Mouse (Mus musculus): ENCODE measurements around the gene Nsl1. TPM values are rescaled to one million over a fixed set of nuclear protein-coding genes. Genes with fewer than 3 reads are reported as not detected.

The Nsl1 gene
- polyA plus RNA-seq, 1 experiment from 2014 or later: 2.4 TPM

GRCm38 (mm10) chr1:191065188-191065587, 2.4 kb downstream of the Nsl1 start:
- no peak for ATAC-seq

GRCm38 (mm10) chr1:191068377-191068776, 5.6 kb downstream of the Nsl1 start:
- WGBS: 83% methylated on average over 5 of the region's 5 CpGs

More at GRCm38 (mm10) chr1:191065188-191065587, 2.4 kb downstream of the Nsl1 start:
- 83% methylated on average over 4 of the region's 4 CpGs for WGBS
- no peak overlapping the region for H3K9ac ChIP-seq (ENCODE audit: low read depth, low read length)
- H3K36me3 ChIP-seq (ENCODE audit: control insufficient read depth, insufficient read depth, low read length): no peaks in the 10 kb centered on the region
- H3K4me2 ChIP-seq (ENCODE audit: low read length): no peak overlapping the region
- H3K27ac ChIP-seq (ENCODE audit: low read length): no peak overlapping the region
- peaks cover 15% of the 10 kb centered on the region for H3K4me1 ChIP-seq (ENCODE audit: control insufficient read depth, insufficient read depth, low read length)
- H3K4me3 ChIP-seq (ENCODE audit: low read depth, low read length): no peak overlapping the region
- H3K27me3 ChIP-seq (ENCODE audit: control insufficient read depth, insufficient read depth, low read depth, low read length): no peaks in the 10 kb centered on the region
- H3K9me3 ChIP-seq (replicated peaks; ENCODE audit: control insufficient read depth, low read length, poor library complexity, severe bottlenecking): no peaks in the 10 kb centered on the region

GRCm38 (mm10) chr1:191070259-191070658, 7.4 kb downstream of the Nsl1 start:
- no peaks in the 10 kb centered on the region for H3K4me1 ChIP-seq (ENCODE audit: control insufficient read depth, insufficient read depth, low read length)
- no peaks in the 10 kb centered on the region for H3K27me3 ChIP-seq (ENCODE audit: control insufficient read depth, insufficient read depth, low read depth, low read length)
- WGBS: 84% methylated on average over 4 of the region's 4 CpGs
- no peak overlapping the region for H3K4me3 ChIP-seq (ENCODE audit: low read depth, low read length)
- ATAC-seq: no peak
- no peak overlapping the region for H3K9ac ChIP-seq (ENCODE audit: low read depth, low read length)
- no peak overlapping the region for H3K4me2 ChIP-seq (ENCODE audit: low read length)
- no peaks in the 10 kb centered on the region for H3K36me3 ChIP-seq (ENCODE audit: control insufficient read depth, insufficient read depth, low read length)
- no peaks in the 10 kb centered on the region for H3K9me3 ChIP-seq (replicated peaks; ENCODE audit: control insufficient read depth, low read length, poor library complexity, severe bottlenecking)
- H3K27ac ChIP-seq (ENCODE audit: low read length): no peak overlapping the region

More at GRCm38 (mm10) chr1:191068377-191068776, 5.6 kb downstream of the Nsl1 start:
- no peaks in the 10 kb centered on the region for H3K36me3 ChIP-seq (ENCODE audit: control insufficient read depth, insufficient read depth, low read length)
- peaks cover 5% of the 10 kb centered on the region for H3K4me1 ChIP-seq (ENCODE audit: control insufficient read depth, insufficient read depth, low read length)
- H3K9ac ChIP-seq (ENCODE audit: low read depth, low read length): no peak overlapping the region
- no peak for ATAC-seq
- no peak overlapping the region for H3K4me3 ChIP-seq (ENCODE audit: low read depth, low read length)
- no peak overlapping the region for H3K27ac ChIP-seq (ENCODE audit: low read length)
- no peaks in the 10 kb centered on the region for H3K9me3 ChIP-seq (replicated peaks; ENCODE audit: control insufficient read depth, low read length, poor library complexity, severe bottlenecking)
- H3K4me2 ChIP-seq (ENCODE audit: low read length): no peak overlapping the region
- H3K27me3 ChIP-seq (ENCODE audit: control insufficient read depth, insufficient read depth, low read depth, low read length): no peaks in the 10 kb centered on the region

- no peak for ATAC-seq
- Histone ChIP-seq H3K4me1 (ENCODE audit: control insufficient read depth, insufficient read depth, low read length) (no peaks in the 10 kb centered on the region), H3K4me2 (ENCODE audit: low read length) (no peak overlapping the region), H3K27ac (ENCODE audit: low read length) (no peak overlapping the region), H3K27me3 (ENCODE audit: control insufficient read depth, insufficient read depth, low read depth, low read length) (no peaks in the 10 kb centered on the region), H3K9ac (ENCODE audit: low read depth, low read length) (no peak overlapping the region), H3K4me3 (ENCODE audit: low read depth, low read length) (no peak overlapping the region), H3K9me3 (replicated peaks; ENCODE audit: control insufficient read depth, low read length, poor library complexity, severe bottlenecking) (no peaks in the 10 kb centered on the region), H3K36me3 (ENCODE audit: control insufficient read depth, insufficient read depth, low read length) (no peaks in the 10 kb centered on the region)
- WGBS: 93% methylated on average over 6 of the region's 6 CpGs
Measured at GRCm38 (mm10) chr1:191071613-191072012, 8.8 kb downstream of the Nsl1 start.

GRCm38 (mm10) chr1:191072329-191072913, 9.6 kb downstream of the Nsl1 start:
- 94% methylated on average over 16 of the region's 16 CpGs for WGBS
- no peak overlapping the region for H3K4me3 ChIP-seq (ENCODE audit: low read depth, low read length)
- no peak overlapping the region for H3K27ac ChIP-seq (ENCODE audit: low read length)
- H3K9me3 ChIP-seq (replicated peaks; ENCODE audit: control insufficient read depth, low read length, poor library complexity, severe bottlenecking): no peaks in the 10 kb centered on the region
- H3K9ac ChIP-seq (ENCODE audit: low read depth, low read length): no peak overlapping the region
- no peak overlapping the region for H3K4me2 ChIP-seq (ENCODE audit: low read length)
- H3K4me1 ChIP-seq (ENCODE audit: control insufficient read depth, insufficient read depth, low read length): no peaks in the 10 kb centered on the region
- H3K27me3 ChIP-seq (ENCODE audit: control insufficient read depth, insufficient read depth, low read depth, low read length): no peaks in the 10 kb centered on the region
- no peaks in the 10 kb centered on the region for H3K36me3 ChIP-seq (ENCODE audit: control insufficient read depth, insufficient read depth, low read length)
- no peak for ATAC-seq

- Histone ChIP-seq H3K9ac (ENCODE audit: low read depth, low read length) (no peak overlapping the region), H3K27me3 (ENCODE audit: control insufficient read depth, insufficient read depth, low read depth, low read length) (no peaks in the 10 kb centered on the region), H3K27ac (ENCODE audit: low read length) (no peak overlapping the region), H3K4me3 (ENCODE audit: low read depth, low read length) (no peak overlapping the region), H3K9me3 (replicated peaks; ENCODE audit: control insufficient read depth, low read length, poor library complexity, severe bottlenecking) (no peaks in the 10 kb centered on the region), H3K4me2 (ENCODE audit: low read length) (no peak overlapping the region), H3K4me1 (ENCODE audit: control insufficient read depth, insufficient read depth, low read length) (no peaks in the 10 kb centered on the region), H3K36me3 (ENCODE audit: control insufficient read depth, insufficient read depth, low read length) (no peaks in the 10 kb centered on the region)
- WGBS: 80% methylated on average over 6 of the region's 6 CpGs
- ATAC-seq: no peak
Measured at GRCm38 (mm10) chr1:191073001-191073400, 10.2 kb downstream of the Nsl1 start.

- WGBS: 91% methylated on average over 4 of the region's 4 CpGs
- Histone ChIP-seq H3K36me3 (ENCODE audit: control insufficient read depth, insufficient read depth, low read length) (no peaks in the 10 kb centered on the region), H3K4me2 (ENCODE audit: low read length) (no peak overlapping the region), H3K4me1 (ENCODE audit: control insufficient read depth, insufficient read depth, low read length) (no peaks in the 10 kb centered on the region), H3K27me3 (ENCODE audit: control insufficient read depth, insufficient read depth, low read depth, low read length) (no peaks in the 10 kb centered on the region), H3K27ac (ENCODE audit: low read length) (no peak overlapping the region), H3K9me3 (replicated peaks; ENCODE audit: control insufficient read depth, low read length, poor library complexity, severe bottlenecking) (no peaks in the 10 kb centered on the region), H3K9ac (ENCODE audit: low read depth, low read length) (no peak overlapping the region), H3K4me3 (ENCODE audit: low read depth, low read length) (no peak overlapping the region)
- ATAC-seq: no peak
Measured at GRCm38 (mm10) chr1:191073486-191073885, 10.7 kb downstream of the Nsl1 start.

- Histone ChIP-seq H3K9ac (ENCODE audit: low read depth, low read length) (no peak overlapping the region), H3K4me3 (ENCODE audit: low read depth, low read length) (no peak overlapping the region), H3K9me3 (replicated peaks; ENCODE audit: control insufficient read depth, low read length, poor library complexity, severe bottlenecking) (no peaks in the 10 kb centered on the region), H3K4me2 (ENCODE audit: low read length) (no peak overlapping the region), H3K27me3 (ENCODE audit: control insufficient read depth, insufficient read depth, low read depth, low read length) (no peaks in the 10 kb centered on the region), H3K4me1 (ENCODE audit: control insufficient read depth, insufficient read depth, low read length) (no peaks in the 10 kb centered on the region), H3K36me3 (ENCODE audit: control insufficient read depth, insufficient read depth, low read length) (no peaks in the 10 kb centered on the region), H3K27ac (ENCODE audit: low read length) (no peak overlapping the region)
- no peak for ATAC-seq
- 72% methylated on average over 10 of the region's 10 CpGs for WGBS
Measured at GRCm38 (mm10) chr1:191075199-191075883, 12.5 kb downstream of the Nsl1 start.

GRCm38 (mm10) chr1:191083230-191083629, 20.4 kb downstream of the Nsl1 start:
- H3K27me3 ChIP-seq (ENCODE audit: control insufficient read depth, insufficient read depth, low read depth, low read length): no peaks in the 10 kb centered on the region
- no peaks in the 10 kb centered on the region for H3K9me3 ChIP-seq (replicated peaks; ENCODE audit: control insufficient read depth, low read length, poor library complexity, severe bottlenecking)
- no peaks in the 10 kb centered on the region for H3K4me1 ChIP-seq (ENCODE audit: control insufficient read depth, insufficient read depth, low read length)
- no peak overlapping the region for H3K4me3 ChIP-seq (ENCODE audit: low read depth, low read length)
- no peak overlapping the region for H3K9ac ChIP-seq (ENCODE audit: low read depth, low read length)
- no peak overlapping the region for H3K27ac ChIP-seq (ENCODE audit: low read length)
- no peak overlapping the region for H3K4me2 ChIP-seq (ENCODE audit: low read length)
- H3K36me3 ChIP-seq (ENCODE audit: control insufficient read depth, insufficient read depth, low read length): no peaks in the 10 kb centered on the region
- ATAC-seq: no peak
- WGBS: 93% methylated on average over 8 of the region's 8 CpGs
